9 mouse cellular contexts compared by ENCODE assay signal in genomic region chr11:31850995-31851394, GRCm38 (mm10). TPM values are rescaled to one million over a fixed set of nuclear protein-coding genes. Genes with fewer than 3 reads are reported as not detected.
DNase-seq lines count a peak whose midpoint lies in the region; ATAC-seq and TF ChIP-seq lines count a peak whose summit lies in the region.
"Had no signal": no experiment of that assay in that cellular context is flagged by ENCODE, and none has a peak within 500 bp of the region (broad histone marks: within the 10 kb centered on the region; RNA-seq: fewer than 3 reads in every experiment).

No protein-coding gene starts in this region.

- no peak for ATAC-seq in embryonic facial prominence, embryonic 11.5 days (replicated peaks; ENCODE audit: insufficient number of reproducible peaks, low FRiP score, low TSS enrichment, low read depth)
- ATAC-seq in liver, postnatal 0 days = no peak
- no peak for ATAC-seq in inflammation-experienced regulatory T-cells, adult 6 months
- ATAC-seq in erythroblast, adult 5-6 weeks (replicated peaks; ENCODE audit: low FRiP score, poor library complexity, severe bottlenecking) = no peak

- no peak overlapping the region for H3K9ac ChIP-seq in embryonic facial prominence, embryonic 11.5 days (replicated peaks; ENCODE audit: low read length)
- no peak overlapping the region for H3K9ac ChIP-seq in liver, postnatal 0 days (replicated peaks)
- H3K9ac ChIP-seq: heart, embryonic 13.5 days had no signal

- no peaks in the 10 kb centered on the region for H3K36me3 ChIP-seq in embryonic facial prominence, embryonic 11.5 days (replicated peaks; ENCODE audit: control insufficient read depth, insufficient read depth, low read depth, low read length)
- no peaks in the 10 kb centered on the region for H3K36me3 ChIP-seq in embryonic facial prominence, embryonic 10.5 days (replicated peaks)
- no peaks in the 10 kb centered on the region for H3K36me3 ChIP-seq in liver, postnatal 0 days (replicated peaks; ENCODE audit: insufficient read depth, low read length)
- H3K36me3 ChIP-seq in thymus, adult 2 months (ENCODE audit: control insufficient read depth, insufficient read depth, low read length) = no peaks in the 10 kb centered on the region
- H3K36me3 ChIP-seq: heart, embryonic 13.5 days had no signal

- H3K9me3 ChIP-seq in embryonic facial prominence, embryonic 11.5 days (replicated peaks; ENCODE audit: control insufficient read depth, low read length) = no peaks in the 10 kb centered on the region
- H3K9me3 ChIP-seq in embryonic facial prominence, embryonic 10.5 days = no peaks in the 10 kb centered on the region
- H3K9me3 ChIP-seq in liver, postnatal 0 days (ENCODE audit: low read length) = no peaks in the 10 kb centered on the region
- H3K9me3 ChIP-seq: heart, embryonic 13.5 days had no signal

- no peak for TF ChIP-seq POLR2A in thymus, adult 2 months (IDR thresholded peaks at IDR 0.05; ENCODE audit: control insufficient read depth, extremely low read depth, insufficient read depth, low read length, poor library complexity)

- H3K4me1 ChIP-seq in embryonic facial prominence, embryonic 11.5 days (ENCODE audit: control insufficient read depth, insufficient read depth, low read length) = no peaks in the 10 kb centered on the region
- peaks cover 30% of the 10 kb centered on the region for H3K4me1 ChIP-seq in embryonic facial prominence, embryonic 10.5 days
- H3K4me1 ChIP-seq in liver, postnatal 0 days (ENCODE audit: insufficient read depth) = peaks cover 30% of the 10 kb centered on the region
- H3K4me1 ChIP-seq in thymus, adult 2 months (replicated peaks; ENCODE audit: control insufficient read depth, insufficient read depth, low read length) = no peaks in the 10 kb centered on the region

- peak; percentile 31 for DNase-seq in embryonic facial prominence, embryonic 11.5 days (ENCODE audit: low spot score)
- no peak for DNase-seq in embryonic facial prominence, embryonic 10.5 days (ENCODE audit: low spot score)
- peak; percentile 15 for DNase-seq in R1 (ENCODE audit: low read depth, low spot score)
- peak; percentile 54 to 69 for DNase-seq in cerebellum, postnatal 25 days
- peak; percentile 33 for DNase-seq in liver, postnatal 0 days
- DNase-seq in thymus, adult 2 months = no peak

- no peak overlapping the region for H3K4me3 ChIP-seq in embryonic facial prominence, embryonic 11.5 days (ENCODE audit: low read depth, low read length)
- no peak overlapping the region for H3K4me3 ChIP-seq in embryonic facial prominence, embryonic 10.5 days
- H3K4me3 ChIP-seq in liver, postnatal 0 days (ENCODE audit: low read depth, low read length) = no peak overlapping the region
- no peak overlapping the region for H3K4me3 ChIP-seq in thymus, adult 2 months (ENCODE audit: control insufficient read depth, insufficient read depth, low read length)
- H3K4me3 ChIP-seq: heart, embryonic 13.5 days had no signal

- H3K4me2 ChIP-seq in embryonic facial prominence, embryonic 11.5 days (ENCODE audit: low read depth, low read length) = no peak overlapping the region
- no peak overlapping the region for H3K4me2 ChIP-seq in liver, postnatal 0 days (ENCODE audit: low read depth, low read length)
- H3K4me2 ChIP-seq: heart, embryonic 13.5 days had no signal

- no peak for TF ChIP-seq CTCF in liver, postnatal 0 days (IDR thresholded peaks at IDR 0.05; ENCODE audit: low read depth)
- TF ChIP-seq CTCF in thymus, adult 2 months (IDR thresholded peaks at IDR 0.05; ENCODE audit: borderline replicate concordance, control insufficient read depth, extremely low read depth, insufficient read depth, low read length, poor library complexity) = no peak

- H3K27ac ChIP-seq in embryonic facial prominence, embryonic 11.5 days (replicated peaks; ENCODE audit: low read depth, low read length) = no peak overlapping the region
- no peak overlapping the region; the same call in 1 of the 2 replicates for H3K27ac ChIP-seq in embryonic facial prominence, embryonic 10.5 days (replicated peaks)
- no peak overlapping the region for H3K27ac ChIP-seq in liver, postnatal 0 days (ENCODE audit: low read depth)
- H3K27ac ChIP-seq in thymus, adult 2 months (ENCODE audit: control insufficient read depth, insufficient read depth, low read length) = no peak overlapping the region
- H3K27ac ChIP-seq: heart, embryonic 13.5 days had no signal

- H3K27me3 ChIP-seq in embryonic facial prominence, embryonic 11.5 days (ENCODE audit: control insufficient read depth, insufficient read depth, low read length) = no peaks in the 10 kb centered on the region
- H3K27me3 ChIP-seq in embryonic facial prominence, embryonic 10.5 days (replicated peaks; ENCODE audit: low read depth, poor library complexity, severe bottlenecking) = no peaks in the 10 kb centered on the region
- no peaks in the 10 kb centered on the region for H3K27me3 ChIP-seq in liver, postnatal 0 days (ENCODE audit: insufficient read depth, low read length)
- H3K27me3 ChIP-seq in thymus, adult 2 months (ENCODE audit: control insufficient read depth, insufficient read depth, low read length) = no peaks in the 10 kb centered on the region
- H3K27me3 ChIP-seq: heart, embryonic 13.5 days had no signal

- no peak for TF ChIP-seq EP300 in liver, postnatal 0 days (IDR thresholded peaks at IDR 0.05; ENCODE audit: low read depth)

- 84% methylated on average over 5 of the region's 5 CpGs for WGBS in embryonic facial prominence, embryonic 11.5 days
- WGBS in embryonic facial prominence, embryonic 10.5 days = 81% methylated on average over 5 of the region's 5 CpGs
- 77% methylated on average over 5 of the region's 5 CpGs for WGBS in liver, postnatal 0 days (ENCODE audit: insufficient replicate concordance)
- WGBS in thymus, adult 2 months = 90% methylated on average over 5 of the region's 5 CpGs

RNA-seq across cellular contexts. Expression of gene Cpeb4, which starts 21.0 kb away (rescaled TPM):
- 5.8 and 7.1 TPM in 2 replicates for polyA plus RNA-seq in embryonic facial prominence, embryonic 11.5 days (2014; fragmentation: Nextera tagmentation; extraction: Ambion mirVana)
- polyA plus RNA-seq in embryonic facial prominence, embryonic 10.5 days (2016; fragmentation: Nextera tagmentation; extraction: Ambion mirVana) = 2.7 and 3.2 TPM in 2 replicates
- polyA plus RNA-seq in liver, postnatal 0 days (2015; fragmentation: Nextera tagmentation; extraction: Ambion mirVana) = 7.0 and 10.0 TPM in 2 replicates
- polyA plus RNA-seq in inflammation-experienced regulatory T-cells, adult 6 months (2017; shearing (Covaris generic)) = 1 to 10 TPM; 5.3 to 7.4 (median 7.0) TPM
- total RNA-seq in erythroblast, adult 5-6 weeks (2015; ENCODE audit: low replicate concordance) = 1,203 and 1,240 TPM in 2 replicates
- 858 and 892 TPM in 2 replicates for total RNA-seq in erythroblast, adult 5-6 weeks (2017; ENCODE audit: low replicate concordance)
- 12.0 and 13.0 TPM in 2 replicates for polyA plus RNA-seq in thymus, adult 2 months (2012; rRNA removed)

Comparison
In these comparisons a context has a peak if more than half of its experiments do, and no peak if none do; other contexts are left out.
1. DNase-seq: peak in embryonic facial prominence, embryonic 11.5 days (single experiment), R1 (single experiment), cerebellum, postnatal 25 days (2 of 2) and liver, postnatal 0 days (single experiment); none in embryonic facial prominence, embryonic 10.5 days (single experiment) and thymus, adult 2 months (single experiment).